Mouse (Mus musculus): ENCODE measurements at regions not wholly inside any gene's neighbourhood (a gene's known extent, or its start where the extent isn't known, plus 50 kb on each side); places are given as distances from the start of the nearest gene placed in this dataset.

- no peak for DNase-seq (ENCODE audit: low spot score in 2 of 2)
Observed at GRCm38 (mm10) chr14:101984401-101984800, 254.6 kb downstream of the Lmo7 start.

All from urinary bladder, adult 18-20 months (tissue).